Mouse (Mus musculus) megakaryocyte, embryonic 14.5 days (primary cell): ENCODE results near the gene Ccdc115.

Experiments
- FLI1 ChIP-seq: IDR thresholded peaks from 2 replicates; pipeline ENCODE4 v1.6.1; 2012; ENCODE audit warnings: low read length, inconsistent platforms, mixed read lengths
- GATA1 ChIP-seq: IDR thresholded peaks from 3 replicates; pipeline ENCODE4 v1.6.1; 2012; ENCODE audit warnings: mixed read lengths, low read length, inconsistent platforms, borderline replicate concordance

GRCm38 (mm10) chr1:34485461-34486188, 46.2 kb upstream of the Ccdc115 start:
- TF ChIP-seq GATA1 = no peak
- TF ChIP-seq FLI1 = no peak
